Mouse (Mus musculus): ENCODE results near the gene Prc1.

DNA sequence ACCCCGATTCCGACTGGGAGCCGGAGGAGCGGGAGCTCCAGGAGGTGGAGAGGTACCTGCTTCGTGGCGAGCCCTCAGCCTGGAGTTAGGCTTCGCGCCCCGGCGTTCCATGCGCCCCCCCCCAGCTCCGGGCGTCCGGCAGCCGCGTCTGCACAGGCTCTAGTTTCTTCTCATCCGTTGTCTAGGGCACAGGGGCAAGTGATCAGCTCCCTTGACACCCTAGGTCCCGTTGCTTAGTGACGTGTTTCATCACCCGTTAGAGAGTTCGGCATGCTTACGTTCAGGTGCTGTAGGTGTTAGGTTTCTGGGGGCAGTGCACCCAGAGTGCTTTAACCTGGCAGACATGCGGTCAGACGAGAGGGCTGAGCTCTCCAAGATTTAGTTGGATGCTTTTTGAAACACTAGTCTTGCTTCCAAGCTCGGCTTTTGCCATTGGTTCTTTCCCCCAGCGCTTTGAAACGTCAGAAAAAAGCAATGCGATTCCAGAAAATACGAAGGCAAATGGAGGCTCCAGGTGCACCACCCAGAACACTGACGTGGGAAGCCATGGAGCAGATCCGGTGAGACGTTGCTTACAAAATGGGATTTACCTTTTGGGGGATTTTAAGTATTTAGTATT lies 32.8 kb upstream of the Prc1 start:
- TF ChIP-seq CTCF (IDR thresholded peaks at IDR 0.05; ENCODE audit: borderline replicate concordance, insufficient read depth, low read length) (no peak), POLR2A (IDR thresholded peaks at IDR 0.05; ENCODE audit: low read depth, low read length) (peak; percentile 34; the same call in 1 of the 2 replicates)
